Mouse (Mus musculus): ENCODE data around the gene Tmem238. TPM values are rescaled to one million over a fixed set of nuclear protein-coding genes. Genes with fewer than 3 reads are reported as not detected.

Tmem238 gene
- polyA plus RNA-seq, 1 experiment from 2014 or later: 20.8 TPM

DNA sequence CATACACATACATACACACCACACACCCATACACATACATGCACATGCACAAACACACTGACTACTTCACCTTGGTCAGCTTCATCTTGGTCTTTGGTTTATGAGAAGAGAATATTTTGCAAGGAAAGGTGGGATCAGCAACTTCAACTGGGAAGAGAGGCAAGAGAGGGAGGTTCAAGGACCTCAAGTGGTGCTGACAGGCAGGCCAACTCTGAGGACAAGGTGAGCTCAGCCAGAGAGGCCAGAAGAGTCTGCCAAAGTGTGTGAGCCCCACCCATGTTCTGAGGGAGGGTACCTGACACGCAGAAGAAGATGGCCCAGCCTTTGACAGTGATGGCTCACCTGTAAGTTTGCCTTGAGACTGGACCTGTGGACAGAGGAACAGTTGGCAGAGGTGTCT is 29.8 kb downstream of the Tmem238 start:
- no peak for ATAC-seq (ENCODE audit: borderline replicate concordance, extremely low read depth, low FRiP score, low TSS enrichment)
- no peaks in the 10 kb centered on the region for H3K4me1 ChIP-seq
- H3K27me3 ChIP-seq: no peaks in the 10 kb centered on the region
- H3K4me2 ChIP-seq: no peak overlapping the region
- no peak overlapping the region for H3K9ac ChIP-seq
- 20% methylated on average over 1 of the region's 1 CpGs for WGBS
- H3K4me3 ChIP-seq: no peak overlapping the region
- no peak overlapping the region for H3K27ac ChIP-seq
- H3K9me3 ChIP-seq: no peaks in the 10 kb centered on the region
- H3K36me3 ChIP-seq: no peaks in the 10 kb centered on the region

DNA sequence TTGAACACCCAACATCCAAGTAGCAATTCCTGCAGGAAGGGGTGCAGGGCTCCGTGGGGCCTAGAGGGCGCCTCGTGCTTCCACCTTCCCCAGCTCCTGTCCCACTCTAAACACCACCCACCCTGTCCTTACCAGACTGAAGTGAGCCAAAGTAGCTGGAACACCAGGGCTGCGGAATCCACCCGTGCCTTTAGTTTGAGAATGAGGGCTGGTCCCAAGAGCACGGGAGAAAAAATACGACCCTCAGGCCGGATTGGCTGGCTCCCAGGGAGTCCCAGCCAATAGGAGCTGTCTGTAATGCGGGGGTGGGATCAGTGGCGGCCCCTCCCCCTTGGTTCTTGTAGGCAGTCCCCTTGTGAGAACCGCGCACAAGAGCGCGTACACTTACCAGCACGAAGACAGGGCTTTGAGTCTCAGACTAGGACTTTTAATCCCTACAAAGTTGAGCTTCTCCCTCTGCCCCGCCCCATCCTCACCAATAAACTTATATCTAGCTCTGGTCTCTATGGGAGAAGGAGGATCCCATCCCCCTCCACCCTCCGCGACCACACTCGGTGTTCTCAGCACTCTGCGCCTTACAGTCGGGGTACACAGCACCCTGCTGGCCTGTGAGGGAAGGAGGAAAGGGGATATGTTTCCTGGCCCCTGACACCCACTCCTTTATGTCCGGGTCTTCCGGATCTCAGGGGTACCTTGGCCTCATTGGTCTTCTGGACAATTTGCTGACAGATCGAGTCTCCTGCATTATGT is 36.5 kb downstream of the Tmem238 start, which contains the start of gene Cox6b2:
Gene Cox6b2 (minus strand): TSS at position 274 of the 750 bp plus-strand sequence.
- Histone ChIP-seq H3K9me3 (no peaks in the 10 kb centered on the region), H3K36me3 (no peaks in the 10 kb centered on the region), H3K4me1 (peaks cover 19% of the 10 kb centered on the region), H3K9ac (peak within 1 kb of the TSS; percentile 11), H3K27me3 (no peaks in the 10 kb centered on the region), H3K4me2 (peak within 1 kb of the TSS; percentile 71), H3K4me3 (peak within 1 kb of the TSS; percentile 45), H3K27ac (peak within 1 kb of the TSS; percentile 56)
- 2% methylated on average over 24 of the region's 24 CpGs for WGBS
- ATAC-seq (ENCODE audit: borderline replicate concordance, extremely low read depth, low FRiP score, low TSS enrichment): peak; percentile 93

DNA sequence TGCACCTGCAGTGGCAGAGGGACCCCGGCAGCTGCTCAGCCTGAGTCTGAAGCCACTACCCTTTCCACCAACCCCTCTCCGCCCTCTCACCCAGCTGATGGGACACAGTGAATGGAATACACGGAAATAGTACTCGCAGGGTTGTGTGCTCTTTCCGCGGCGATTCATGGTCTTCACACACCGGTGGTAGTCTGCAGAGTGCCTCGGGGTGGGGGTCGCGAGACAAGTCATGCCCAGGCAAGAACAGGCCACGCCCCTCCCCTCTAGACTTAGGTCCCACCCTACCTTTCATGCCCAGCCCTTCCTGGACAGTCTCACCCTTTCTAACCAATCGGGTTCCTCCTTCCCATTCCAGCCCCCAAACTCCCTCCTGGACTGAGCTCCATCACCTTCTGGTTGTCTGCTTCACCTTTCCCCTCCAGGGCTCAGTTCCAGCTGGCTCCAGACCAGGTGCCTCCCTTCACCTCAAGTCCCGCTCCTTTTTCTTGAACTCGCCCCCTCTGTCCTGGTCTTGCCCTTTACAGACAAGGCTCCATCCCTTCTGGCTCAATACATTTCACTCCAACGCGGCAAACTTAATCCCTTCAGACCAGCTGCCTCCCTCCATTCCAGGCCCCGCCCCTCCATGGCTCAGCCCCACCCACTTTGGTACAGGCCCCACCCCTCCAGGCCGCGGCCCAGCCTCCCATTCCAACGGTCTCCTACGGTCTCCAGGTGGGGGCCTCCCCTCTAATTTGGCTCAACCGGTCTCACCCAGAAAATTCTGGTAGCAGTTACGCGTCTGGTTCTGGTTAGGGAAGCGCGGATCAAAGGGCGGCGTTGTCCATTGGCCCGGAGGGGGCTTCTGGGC is 37.3 kb downstream of the Tmem238 start:
- no peaks in the 10 kb centered on the region for H3K9me3 ChIP-seq
- H3K4me3 ChIP-seq: peak overlapping the region; percentile 45
- ATAC-seq (ENCODE audit: borderline replicate concordance, extremely low read depth, low FRiP score, low TSS enrichment): peak; percentile 81
- no peaks in the 10 kb centered on the region for H3K27me3 ChIP-seq
- H3K4me2 ChIP-seq: peak overlapping the region; percentile 71
- peaks cover 19% of the 10 kb centered on the region for H3K4me1 ChIP-seq
- peak overlapping the region; percentile 56 for H3K27ac ChIP-seq
- H3K36me3 ChIP-seq: no peaks in the 10 kb centered on the region
- 3% methylated on average over 30 of the region's 30 CpGs for WGBS
- peak overlapping the region; percentile 11; the same call in 1 of the 2 replicates for H3K9ac ChIP-seq

DNA sequence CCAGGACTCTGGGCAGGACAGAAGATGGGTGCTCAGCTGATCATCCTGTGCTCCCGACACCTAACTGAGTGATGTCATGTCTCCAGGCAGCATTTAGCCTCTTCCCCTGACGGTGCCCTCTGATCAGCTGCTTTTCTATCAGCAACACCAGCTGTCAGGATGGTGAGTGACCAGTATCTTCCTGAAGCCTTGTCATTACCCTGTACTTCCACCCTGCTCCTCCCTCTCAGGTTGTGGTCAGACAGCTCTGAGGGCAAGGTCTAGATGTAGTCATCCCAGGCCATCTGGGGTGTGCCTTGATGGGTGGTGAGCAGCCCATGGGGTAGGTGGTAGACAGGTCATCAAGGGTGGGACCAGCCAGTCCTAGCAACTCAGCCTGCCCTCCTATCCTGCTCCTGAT is 40.3 kb downstream of the Tmem238 start:
- Histone ChIP-seq H3K9ac (no peak overlapping the region), H3K27me3 (no peaks in the 10 kb centered on the region), H3K4me1 (peaks cover 19% of the 10 kb centered on the region), H3K9me3 (no peaks in the 10 kb centered on the region), H3K36me3 (peaks cover 16% of the 10 kb centered on the region), H3K4me2 (no peak overlapping the region), H3K27ac (no peak overlapping the region), H3K4me3 (no peak overlapping the region)
- WGBS: 52% methylated on average over 2 of the region's 2 CpGs
- ATAC-seq (ENCODE audit: borderline replicate concordance, extremely low read depth, low FRiP score, low TSS enrichment): no peak

DNA sequence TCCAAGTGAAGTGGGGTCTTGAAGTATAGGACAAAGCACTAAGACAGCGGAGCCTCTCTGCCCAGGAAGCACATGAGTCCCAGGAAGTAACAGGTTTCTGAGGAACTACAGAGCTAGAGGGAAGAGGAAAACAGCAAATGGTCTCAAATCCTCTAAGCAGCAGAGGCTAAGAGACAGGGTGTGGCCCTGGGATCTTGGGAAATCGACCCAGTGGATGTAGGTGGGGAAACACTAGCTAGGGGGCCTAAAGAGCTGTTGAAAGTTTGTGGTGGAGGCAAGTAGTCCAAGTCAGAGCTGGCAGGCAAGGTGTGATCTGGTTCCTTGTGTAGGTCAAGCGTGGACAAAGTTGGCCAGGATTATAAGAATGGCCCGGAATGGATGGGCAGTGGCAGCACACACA is 41.1 kb downstream of the Tmem238 start:
- H3K27ac ChIP-seq: no peak overlapping the region
- H3K27me3 ChIP-seq: no peaks in the 10 kb centered on the region
- H3K4me2 ChIP-seq: no peak overlapping the region
- H3K4me1 ChIP-seq: peaks cover 21% of the 10 kb centered on the region
- peaks cover 17% of the 10 kb centered on the region for H3K36me3 ChIP-seq
- H3K9me3 ChIP-seq: no peaks in the 10 kb centered on the region
- H3K4me3 ChIP-seq: no peak overlapping the region
- no peak for ATAC-seq (ENCODE audit: borderline replicate concordance, extremely low read depth, low FRiP score, low TSS enrichment)
- H3K9ac ChIP-seq: no peak overlapping the region
- 69% methylated on average over 4 of the region's 4 CpGs for WGBS

DNA sequence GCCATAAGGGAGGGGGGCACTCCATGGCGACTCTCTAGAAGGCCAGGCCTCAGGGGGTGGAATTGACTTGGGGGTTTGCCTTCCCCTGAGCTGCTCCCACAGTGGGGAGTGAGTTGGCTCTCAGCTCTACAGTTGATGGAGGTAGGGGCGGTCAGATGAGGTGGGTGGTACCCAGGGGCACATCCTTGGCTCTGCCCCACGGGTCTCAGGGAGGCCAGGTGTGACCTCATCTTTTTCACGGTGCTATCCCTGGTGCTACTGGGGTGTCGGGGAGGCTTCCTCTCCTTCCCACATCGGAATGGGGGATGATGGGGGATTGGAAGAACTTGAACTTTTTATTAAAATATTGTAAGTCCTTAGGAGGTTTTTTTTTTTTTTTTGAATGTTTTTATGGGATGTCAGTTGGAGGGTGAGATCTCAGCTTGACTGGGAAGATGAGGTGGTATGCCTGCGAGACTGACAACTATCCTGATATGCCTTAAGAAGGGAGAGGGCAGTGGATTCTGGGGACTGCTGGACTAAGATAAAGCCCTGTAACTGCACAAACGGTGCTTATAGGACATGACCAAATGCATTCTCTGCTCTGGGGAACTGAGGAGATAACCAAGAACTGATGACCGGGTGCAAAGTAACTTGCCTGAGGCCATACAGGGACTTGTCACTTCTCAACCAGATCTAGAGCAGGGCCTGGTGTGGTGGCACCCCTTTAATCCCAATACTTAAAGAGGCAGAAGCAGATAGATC is 42.1 kb downstream of the Tmem238 start:
- no peak overlapping the region for H3K4me2 ChIP-seq
- H3K27ac ChIP-seq: no peak overlapping the region
- H3K9me3 ChIP-seq: no peaks in the 10 kb centered on the region
- peaks cover 22% of the 10 kb centered on the region for H3K4me1 ChIP-seq
- ATAC-seq (ENCODE audit: borderline replicate concordance, extremely low read depth, low FRiP score, low TSS enrichment): no peak
- H3K27me3 ChIP-seq: no peaks in the 10 kb centered on the region
- H3K9ac ChIP-seq: no peak overlapping the region
- H3K4me3 ChIP-seq: no peak overlapping the region
- 59% methylated on average over 9 of the region's 9 CpGs for WGBS
- peaks cover 17% of the 10 kb centered on the region for H3K36me3 ChIP-seq

DNA sequence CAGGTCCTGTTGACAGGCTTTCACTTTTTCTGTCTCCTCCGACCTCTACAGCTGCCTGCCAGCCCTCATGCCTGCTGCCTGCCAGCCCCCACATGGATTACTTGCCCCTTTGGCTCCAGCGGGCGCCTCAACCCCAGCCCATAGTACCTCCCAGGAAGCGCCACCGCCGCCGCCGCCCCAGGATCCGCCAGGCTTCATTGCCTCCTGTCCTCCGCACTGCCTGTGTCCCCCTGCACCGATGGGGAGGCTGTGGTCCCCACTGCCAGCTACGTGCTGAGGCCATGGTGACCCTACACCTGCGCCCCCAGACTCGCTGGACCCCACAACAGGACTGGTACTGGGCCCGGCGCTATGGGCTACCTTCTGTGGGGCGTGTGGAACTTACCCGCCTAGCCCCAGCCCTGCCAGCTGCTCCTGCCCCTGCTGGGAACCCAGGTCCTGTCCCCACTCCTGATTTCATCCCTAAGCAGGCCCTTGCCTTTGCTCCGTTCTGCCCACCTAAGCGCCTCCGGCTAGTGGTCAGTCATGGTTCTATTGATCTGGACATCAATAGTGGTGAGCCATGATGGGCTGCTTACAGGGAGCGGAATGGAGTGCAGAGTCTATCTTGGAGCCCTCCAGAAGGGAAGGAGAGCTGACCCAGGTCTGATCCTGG is 43.0 kb downstream of the Tmem238 start:
- peaks cover 17% of the 10 kb centered on the region for H3K36me3 ChIP-seq
- H3K9me3 ChIP-seq: no peaks in the 10 kb centered on the region
- H3K4me2 ChIP-seq: no peak overlapping the region
- H3K9ac ChIP-seq: no peak overlapping the region
- H3K4me1 ChIP-seq: peaks cover 22% of the 10 kb centered on the region
- no peak overlapping the region for H3K27ac ChIP-seq
- H3K4me3 ChIP-seq: no peak overlapping the region
- ATAC-seq (ENCODE audit: borderline replicate concordance, extremely low read depth, low FRiP score, low TSS enrichment): no peak
- no peaks in the 10 kb centered on the region for H3K27me3 ChIP-seq
- WGBS: 87% methylated on average over 22 of the region's 22 CpGs

DNA sequence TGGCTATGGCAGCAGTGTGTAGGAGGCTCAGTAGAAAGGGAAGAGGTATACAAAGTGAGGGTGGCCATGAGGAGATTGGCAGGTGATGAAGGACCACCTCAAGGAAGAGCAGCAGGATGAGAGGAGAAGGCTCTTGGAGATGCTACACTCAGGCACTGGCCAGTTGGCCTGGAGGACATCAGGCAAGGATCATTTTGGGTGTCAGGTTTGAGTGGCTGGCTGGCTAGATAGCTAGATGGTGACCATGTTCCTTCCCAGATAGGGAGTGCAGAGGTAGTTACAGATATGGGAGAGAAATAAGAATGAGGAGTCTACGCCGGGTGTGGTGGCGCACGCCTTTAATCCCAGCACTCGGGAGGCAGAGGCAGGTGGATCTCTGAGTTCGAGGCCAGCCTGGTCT is 44.6 kb downstream of the Tmem238 start:
- Histone ChIP-seq H3K9me3 (no peaks in the 10 kb centered on the region), H3K36me3 (peaks cover 17% of the 10 kb centered on the region), H3K4me3 (no peak overlapping the region), H3K4me2 (no peak overlapping the region), H3K4me1 (peaks cover 26% of the 10 kb centered on the region), H3K27ac (no peak overlapping the region), H3K27me3 (no peaks in the 10 kb centered on the region), H3K9ac (no peak overlapping the region)
- 89% methylated on average over 6 of the region's 6 CpGs for WGBS
- ATAC-seq (ENCODE audit: borderline replicate concordance, extremely low read depth, low FRiP score, low TSS enrichment): no peak

DNA sequence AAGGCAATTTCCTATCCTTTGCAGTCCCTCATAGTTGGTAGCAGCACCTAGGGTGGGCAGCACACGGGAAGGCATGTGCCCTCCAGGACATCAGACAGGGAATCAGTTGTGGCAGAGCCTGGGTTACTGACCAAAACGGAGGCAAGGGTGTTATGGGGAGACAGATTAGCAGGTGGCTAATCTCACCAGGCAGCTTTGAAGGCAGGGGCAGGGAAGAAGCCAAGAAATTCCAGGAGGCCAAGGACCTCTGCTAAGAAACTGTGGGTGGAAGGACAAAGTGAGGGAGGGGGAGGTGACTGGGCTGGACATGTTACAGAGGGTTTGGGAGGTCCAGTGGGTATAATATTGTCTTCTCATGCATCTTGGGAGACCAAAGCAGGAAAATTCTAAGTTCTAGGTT is 46.1 kb downstream of the Tmem238 start:
- no peaks in the 10 kb centered on the region for H3K9me3 ChIP-seq
- WGBS: 58% methylated on average over 2 of the region's 2 CpGs
- H3K4me1 ChIP-seq: peaks cover 33% of the 10 kb centered on the region
- no peaks in the 10 kb centered on the region for H3K27me3 ChIP-seq
- H3K36me3 ChIP-seq: peaks cover 17% of the 10 kb centered on the region
- H3K27ac ChIP-seq: no peak overlapping the region
- H3K4me3 ChIP-seq: no peak overlapping the region
- no peak overlapping the region for H3K4me2 ChIP-seq
- no peak for ATAC-seq (ENCODE audit: borderline replicate concordance, extremely low read depth, low FRiP score, low TSS enrichment)
- no peak overlapping the region for H3K9ac ChIP-seq

DNA sequence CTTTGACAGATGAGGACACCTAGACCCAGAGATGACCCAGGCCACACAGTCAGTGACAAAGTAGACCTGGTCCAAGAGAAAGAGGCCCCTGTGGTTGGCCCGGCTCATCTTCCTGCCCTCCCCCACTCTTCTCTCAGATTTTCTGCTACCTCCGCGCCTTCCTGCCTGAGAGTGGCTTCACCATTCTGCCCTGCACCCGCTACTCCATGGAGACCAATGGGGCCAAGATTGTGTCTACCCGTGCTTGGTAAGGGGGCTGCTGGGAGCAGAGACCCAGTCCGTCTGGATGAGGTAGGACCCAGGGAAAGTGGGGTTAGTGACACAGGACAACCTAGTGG is 47.0 kb downstream of the Tmem238 start:
- WGBS: 64% methylated on average over 6 of the region's 6 CpGs
- H3K36me3 ChIP-seq: peaks cover 17% of the 10 kb centered on the region
- peaks cover 33% of the 10 kb centered on the region for H3K4me1 ChIP-seq
- peak overlapping the region; percentile 75; the same call in 1 of the 2 replicates for H3K4me2 ChIP-seq
- no peak overlapping the region for H3K27ac ChIP-seq
- H3K9ac ChIP-seq: no peak overlapping the region
- H3K9me3 ChIP-seq: no peaks in the 10 kb centered on the region
- H3K27me3 ChIP-seq: no peaks in the 10 kb centered on the region
- no peak overlapping the region for H3K4me3 ChIP-seq
- ATAC-seq (ENCODE audit: borderline replicate concordance, extremely low read depth, low FRiP score, low TSS enrichment): no peak

DNA sequence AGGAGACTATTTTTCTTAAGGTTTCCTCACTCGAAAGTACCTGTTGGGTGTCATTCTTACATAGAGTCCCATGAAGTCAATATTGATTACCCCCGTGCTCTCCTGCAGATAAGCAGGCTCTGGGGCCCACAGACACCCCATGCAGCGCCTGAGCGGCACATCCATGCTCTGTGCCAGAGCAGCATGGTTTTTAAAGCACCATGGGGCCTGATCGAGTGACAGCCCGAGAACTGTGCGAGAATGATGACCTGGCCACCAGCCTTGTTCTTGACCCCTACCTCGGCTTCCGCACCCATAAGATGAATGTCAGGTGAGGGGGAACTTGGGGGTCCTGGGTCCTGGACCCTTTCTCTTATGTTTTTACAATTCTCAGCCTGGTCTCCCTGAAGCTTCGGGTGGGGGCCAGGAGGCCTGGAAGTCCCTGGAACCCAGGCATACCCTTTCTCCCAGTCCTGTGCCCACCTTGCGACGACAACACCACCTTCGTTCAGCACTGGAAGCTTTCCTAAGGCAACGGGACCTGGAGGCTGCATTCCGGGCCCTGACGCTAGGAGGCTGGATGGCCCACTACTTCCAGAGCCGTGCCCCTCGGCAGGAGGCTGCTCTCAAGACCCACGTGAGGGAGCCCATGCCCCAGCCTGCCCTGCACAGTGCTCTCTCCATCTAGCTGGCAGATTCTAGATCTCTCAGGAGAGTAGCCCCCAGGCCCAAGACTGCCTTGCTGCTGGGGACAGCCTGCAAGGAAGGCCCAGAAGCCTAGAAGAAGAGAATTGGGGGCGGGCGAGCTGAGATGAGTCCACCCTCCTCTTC is 47.6 kb downstream of the Tmem238 start:
- Histone ChIP-seq H3K27me3 (no peaks in the 10 kb centered on the region), H3K4me1 (peaks cover 33% of the 10 kb centered on the region), H3K36me3 (peaks cover 16% of the 10 kb centered on the region), H3K9me3 (no peaks in the 10 kb centered on the region), H3K27ac (peak overlapping the region; percentile 9; the same call in 1 of the 2 replicates), H3K4me2 (peak overlapping the region; percentile 75), H3K4me3 (peak overlapping the region; percentile 79), H3K9ac (no peak overlapping the region)
- WGBS: 72% methylated on average over 21 of the region's 21 CpGs
- ATAC-seq (ENCODE audit: borderline replicate concordance, extremely low read depth, low FRiP score, low TSS enrichment): no peak

Data from lung, embryonic 15.5 days (tissue).